ENCODE assay signal across 23 mouse cellular contexts in the genomic region with DNA sequence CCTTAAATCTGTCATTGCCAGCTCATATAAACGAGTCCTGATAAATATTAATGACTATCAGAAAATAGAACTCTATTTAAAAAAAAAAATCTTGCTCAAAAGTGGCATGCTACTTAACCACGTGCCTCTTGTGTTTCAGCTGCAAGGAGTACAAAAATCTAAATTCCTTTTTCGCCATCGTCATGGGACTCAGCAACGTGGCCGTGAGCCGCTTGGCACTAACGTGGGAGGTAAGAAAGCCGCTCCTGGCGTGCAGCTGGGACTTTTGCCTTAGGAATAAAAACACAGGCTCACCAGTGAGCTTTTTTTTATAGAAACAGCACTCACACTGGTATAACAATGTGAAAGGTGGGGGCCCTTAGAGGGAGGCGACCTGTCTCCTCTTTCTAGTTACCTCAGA. TPM values are rescaled to one million over a fixed set of nuclear protein-coding genes. Genes with fewer than 3 reads are reported as not detected.
A peak's percentile ranks its signal among the peaks of the same experiment; 100 is the strongest.
DNase-seq lines count a peak whose midpoint lies in the region; ATAC-seq and TF ChIP-seq lines count a peak whose summit lies in the region.
"Had no signal": no experiment of that assay in that cellular context is flagged by ENCODE, and none has a peak within 500 bp of the region (broad histone marks: within the 10 kb centered on the region; RNA-seq: fewer than 3 reads in every experiment).

No protein-coding gene starts in this region.

- H3K36me3 ChIP-seq in limb, embryonic 12.5 days = no peaks in the 10 kb centered on the region
- H3K36me3 ChIP-seq in limb, embryonic 10.5 days = no peaks in the 10 kb centered on the region
- no peaks in the 10 kb centered on the region for H3K36me3 ChIP-seq in embryonic facial prominence, embryonic 14.5 days (ENCODE audit: control insufficient read depth, insufficient read depth, low read length)
- H3K36me3 ChIP-seq: forebrain, embryonic 12.5 days; heart, embryonic 10.5 days; intestine, embryonic 15.5 days; midbrain, embryonic 10.5 days; neural tube, embryonic 13.5 days had no signal

- no peak for TF ChIP-seq POLR2A in olfactory bulb, adult 2 months (IDR thresholded peaks at IDR 0.05; ENCODE audit: insufficient read depth, low read depth, low read length)

- no peak overlapping the region for H3K9ac ChIP-seq in limb, embryonic 12.5 days (replicated peaks)
- H3K9ac ChIP-seq in embryonic facial prominence, embryonic 14.5 days (ENCODE audit: low read depth, low read length) = 0 out of 2 replicates have a peak overlapping the region, but pooled peaks have one; percentile 22
- H3K9ac ChIP-seq: forebrain, embryonic 12.5 days; hindbrain, embryonic 15.5 days; intestine, embryonic 15.5 days; liver, postnatal 0 days; neural tube, embryonic 13.5 days had no signal

- H3K9me3 ChIP-seq in limb, embryonic 12.5 days = no peaks in the 10 kb centered on the region
- H3K9me3 ChIP-seq in limb, embryonic 10.5 days (replicated peaks) = no peaks in the 10 kb centered on the region
- no peaks in the 10 kb centered on the region for H3K9me3 ChIP-seq in embryonic facial prominence, embryonic 14.5 days (ENCODE audit: control insufficient read depth, low read length)
- H3K9me3 ChIP-seq: forebrain, embryonic 12.5 days; heart, embryonic 10.5 days; hindbrain, embryonic 15.5 days; intestine, embryonic 15.5 days; midbrain, embryonic 10.5 days; neural tube, embryonic 13.5 days had no signal

- 47% methylated on average over 11 of the region's 11 CpGs for WGBS in limb, embryonic 12.5 days
- WGBS in limb, embryonic 10.5 days = 89% methylated on average over 11 of the region's 11 CpGs
- WGBS in embryonic facial prominence, embryonic 14.5 days = 45% methylated on average over 11 of the region's 11 CpGs
- WGBS in olfactory bulb, adult 2 months = 40% methylated on average over 11 of the region's 11 CpGs

- intact Hi-C loops in gastrocnemius, adult 2 months (cut with DNase I) = no loop called here

- peak overlapping the region; percentile 20; the same call in 1 of the 2 replicates for H3K4me2 ChIP-seq in limb, embryonic 12.5 days
- H3K4me2 ChIP-seq in embryonic facial prominence, embryonic 14.5 days (ENCODE audit: low read depth, low read length) = no peak overlapping the region
- H3K4me2 ChIP-seq: forebrain, embryonic 12.5 days; hindbrain, embryonic 15.5 days; intestine, embryonic 15.5 days; neural tube, embryonic 13.5 days had no signal

- H3K27ac ChIP-seq in gastrocnemius, adult 2 months = peak overlapping the region; percentile 75
- H3K27ac ChIP-seq in limb, embryonic 12.5 days = peak overlapping the region; percentile 74
- H3K27ac ChIP-seq in limb, embryonic 10.5 days = no peak overlapping the region
- H3K27ac ChIP-seq in embryonic facial prominence, embryonic 14.5 days (replicated peaks; ENCODE audit: low read depth, low read length) = peak overlapping the region; percentile 78
- peak overlapping the region; percentile 32; the same call in 1 of the 2 replicates for H3K27ac ChIP-seq in olfactory bulb, adult 2 months (ENCODE audit: insufficient read depth, low read depth, low read length)
- H3K27ac ChIP-seq: forebrain, embryonic 12.5 days; hindbrain, embryonic 15.5 days; intestine, embryonic 15.5 days; midbrain, embryonic 10.5 days; neural tube, embryonic 13.5 days; stomach, postnatal 0 days had no signal

- H3K4me1 ChIP-seq in limb, embryonic 12.5 days (replicated peaks) = peaks cover 50% of the 10 kb centered on the region
- peaks cover 38% of the 10 kb centered on the region for H3K4me1 ChIP-seq in limb, embryonic 10.5 days
- H3K4me1 ChIP-seq in embryonic facial prominence, embryonic 14.5 days (ENCODE audit: control insufficient read depth, insufficient read depth, low read length) = peaks cover 25% of the 10 kb centered on the region
- H3K4me1 ChIP-seq in olfactory bulb, adult 2 months (ENCODE audit: control insufficient read depth, insufficient read depth, low read length) = peaks cover 32% of the 10 kb centered on the region
- H3K4me1 ChIP-seq: intestine, embryonic 15.5 days had no signal

- no peak for DNase-seq in gastrocnemius, adult 2 months
- no peak for DNase-seq in gastrocnemius, postnatal 4 days (ENCODE audit: low spot score in 2 of 2)
- DNase-seq in limb, embryonic 10.5 days (ENCODE audit: low spot score) = no peak
- no peak for DNase-seq in embryonic facial prominence, embryonic 14.5 days (ENCODE audit: low spot score)
- no peak for DNase-seq in cerebellum, postnatal 14 days
- DNase-seq: cerebellum, adult 11-12 months; cerebellum, postnatal 10 days; embryo, embryonic 11 days; kidney, adult 9 months; liver, postnatal 0 days had no signal

- H3K27me3 ChIP-seq in limb, embryonic 12.5 days = no peaks in the 10 kb centered on the region
- no peaks in the 10 kb centered on the region; the same call in 1 of the 2 replicates for H3K27me3 ChIP-seq in limb, embryonic 10.5 days (ENCODE audit: low read depth, poor library complexity, severe bottlenecking)
- H3K27me3 ChIP-seq in embryonic facial prominence, embryonic 14.5 days (replicated peaks; ENCODE audit: control insufficient read depth, insufficient read depth, low read length) = no peaks in the 10 kb centered on the region
- H3K27me3 ChIP-seq: hindbrain, embryonic 15.5 days; intestine, embryonic 15.5 days; Patski had no signal

- no peak for ATAC-seq in limb, embryonic 12.5 days (ENCODE audit: insufficient number of reproducible peaks, insufficient read depth, low FRiP score, low TSS enrichment, low read depth)
- ATAC-seq in embryonic facial prominence, embryonic 14.5 days (ENCODE audit: low read depth) = no peak
- ATAC-seq: intestine, embryonic 15.5 days; liver, postnatal 0 days; lung, postnatal 0 days; midbrain, embryonic 16.5 days; Patski had no signal

- no peak for TF ChIP-seq CTCF in gastrocnemius, adult 2 months (IDR thresholded peaks at IDR 0.05)
- TF ChIP-seq CTCF in olfactory bulb, adult 2 months (IDR thresholded peaks at IDR 0.05; ENCODE audit: insufficient read depth, low read depth, low read length) = no peak

- no peak overlapping the region for H3K4me3 ChIP-seq in gastrocnemius, adult 2 months
- H3K4me3 ChIP-seq in limb, embryonic 12.5 days (replicated peaks) = no peak overlapping the region
- no peak overlapping the region for H3K4me3 ChIP-seq in limb, embryonic 10.5 days
- H3K4me3 ChIP-seq in embryonic facial prominence, embryonic 14.5 days (ENCODE audit: low read depth, low read length) = no peak overlapping the region
- no peak overlapping the region for H3K4me3 ChIP-seq in olfactory bulb, adult 2 months (ENCODE audit: insufficient read depth, low read depth, low read length)
- H3K4me3 ChIP-seq: forebrain, embryonic 12.5 days; heart, embryonic 10.5 days; hindbrain, embryonic 15.5 days; intestine, embryonic 15.5 days; midbrain, embryonic 10.5 days; myocyte; neural tube, embryonic 13.5 days had no signal

RNA-seq across cellular contexts. Expression of a gene that starts 46.5 kb away (rescaled TPM):
- 100 to 1,000 TPM; 338 to 407 TPM for total RNA-seq in gastrocnemius, adult 2 months (2021)
- total RNA-seq in gastrocnemius, postnatal 4 days (2021) = 100 to 1,000 TPM; 202 to 229 TPM
- polyA plus RNA-seq in limb, embryonic 12.5 days (2016; fragmentation: Nextera tagmentation; extraction: Ambion mirVana) = 9.7 and 10.9 TPM in 2 replicates
- polyA plus RNA-seq in limb, embryonic 10.5 days (2016; fragmentation: Nextera tagmentation; extraction: Ambion mirVana) = 9.9 and 10.4 TPM in 2 replicates
- polyA plus RNA-seq in embryonic facial prominence, embryonic 14.5 days (2014; fragmentation: Nextera tagmentation; extraction: Ambion mirVana) = 20.4 and 22.3 TPM in 2 replicates
- polyA plus RNA-seq in olfactory bulb, adult 2 months (2012; ENCODE audit: insufficient read depth, insufficient read length, low replicate concordance, missing spikeins) = 45.5 TPM in 1 of 2 replicates, not detected in the other
